Mouse (Mus musculus) intestine, embryonic 16.5 days (tissue): ENCODE measurements at regions not wholly inside any gene's neighbourhood (a gene's known extent, or its start where the extent isn't known, plus 50 kb on each side); places are given as distances from the start of the nearest gene placed in this dataset.

Source experiments
- ATAC-seq: fragments of 200-750 bp; cut with Nextera tagmentation; 2 replicates; pipeline ENCODE4 v1.8.0; 2017; ENCODE audit warnings: moderate TSS enrichment, moderate library complexity
- H3K27ac ChIP-seq: fragments of 300-500 bp; sonication (generic); 2 replicates; pipeline ENCODE4 v1.5.1; 2014; ENCODE audit warnings: mild to moderate bottlenecking, low read length
- H3K27me3 ChIP-seq: fragments of 300-500 bp; sonication (generic); replicated peaks from 2 replicates; pipeline ENCODE4 v1.6.1; 2014; ENCODE audit warnings: low read length, control low read depth, mixed read lengths; ENCODE audit not compliant: control insufficient read depth, insufficient read depth
- H3K36me3 ChIP-seq: fragments of 300-500 bp; sonication (generic); 2 replicates; pipeline ENCODE4 v1.6.1; 2014; ENCODE audit warnings: low read length, control low read depth; ENCODE audit not compliant: control insufficient read depth, insufficient read depth
- H3K4me1 ChIP-seq: fragments of 300-500 bp; sonication (generic); 2 replicates; pipeline ENCODE4 v1.6.1; 2014; ENCODE audit warnings: low read length, control low read depth, mixed read lengths; ENCODE audit not compliant: control insufficient read depth, insufficient read depth
- H3K4me2 ChIP-seq: fragments of 300-500 bp; sonication (generic); 2 replicates; pipeline ENCODE4 v1.6.1; 2014; ENCODE audit warnings: low read depth, low read length, control low read depth
- H3K4me3 ChIP-seq: fragments of 300-500 bp; sonication (generic); 2 replicates; pipeline ENCODE4 v1.5.1; 2014; ENCODE audit warnings: mild to moderate bottlenecking, low read length
- H3K9ac ChIP-seq: fragments of 300-500 bp; sonication (generic); 2 replicates; pipeline ENCODE4 v1.6.1; 2014; ENCODE audit warnings: low read depth, low read length
- H3K9me3 ChIP-seq: fragments of 300-500 bp; sonication (generic); 2 replicates; pipeline ENCODE4 v1.6.1; 2016; ENCODE audit warnings: low read length, control low read depth; ENCODE audit not compliant: control insufficient read depth
- WGBS: fragments of 180-500 bp; shearing (Covaris S2); extraction: QIAGEN DNeasy Blood & Tissue Kit; methylation state at CpG from one replicate; pipeline ENCODE4 v1.1.7; 2014; 5-methylcytosine and 5-hydroxymethylcytosine counted together

DNA sequence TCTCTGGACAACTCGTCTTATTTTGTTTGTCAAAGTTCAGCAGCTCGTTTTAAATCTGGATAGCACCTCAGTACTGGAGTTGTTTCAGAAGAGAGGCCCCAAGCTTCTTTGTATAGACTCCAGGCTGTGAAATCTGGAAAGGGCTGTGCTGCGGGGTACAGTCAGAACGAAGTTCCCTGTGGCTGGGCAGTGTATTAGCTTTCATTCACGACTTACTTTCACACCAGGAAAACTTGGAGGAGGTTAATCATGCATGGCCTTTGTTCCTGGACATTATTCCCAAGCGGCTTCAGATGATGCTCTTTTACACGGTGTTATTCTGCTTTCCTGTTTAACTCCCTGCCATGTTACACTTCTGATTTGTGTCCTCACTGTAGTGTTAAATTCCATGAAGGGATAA, 220.3 kb upstream of the Ccnh start:
- no peaks in the 10 kb centered on the region for H3K27me3 ChIP-seq
- WGBS: 56% methylated on average over 7 of the region's 7 CpGs
- no peak overlapping the region for H3K4me3 ChIP-seq
- H3K36me3 ChIP-seq: no peaks in the 10 kb centered on the region
- no peak overlapping the region for H3K4me2 ChIP-seq
- no peak for ATAC-seq
- H3K4me1 ChIP-seq: no peaks in the 10 kb centered on the region
- no peak overlapping the region for H3K27ac ChIP-seq
- no peaks in the 10 kb centered on the region for H3K9me3 ChIP-seq
- H3K9ac ChIP-seq: no peak overlapping the region
